Mouse (Mus musculus): Measurements from ENCODE around the gene Haus3. TPM values are rescaled to one million over a fixed set of nuclear protein-coding genes. Genes with fewer than 3 reads are reported as not detected.

Gene Haus3
- polyA plus RNA-seq, 1 experiment from 2014 or later, result 40.7 TPM

DNA sequence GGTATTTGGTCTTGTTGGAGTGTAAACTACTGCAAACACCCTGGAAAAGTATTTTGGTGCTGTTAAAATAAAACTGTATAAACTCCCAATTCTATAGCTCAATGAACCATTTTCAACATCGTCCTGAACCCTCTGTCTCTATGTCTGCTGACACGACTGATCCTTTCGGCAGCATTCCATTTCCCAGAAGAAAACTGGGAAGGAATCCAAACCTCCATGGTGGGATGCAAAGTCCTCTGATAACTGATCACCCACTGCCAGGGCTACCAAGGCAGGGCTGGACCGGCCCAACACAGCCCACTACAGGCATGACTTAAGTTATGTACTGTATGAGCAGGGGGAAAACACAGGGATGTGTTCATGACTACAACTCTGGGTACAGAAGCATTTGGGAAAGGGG is 32.7 kb upstream of the Haus3 start:
- 39% methylated on average over 4 of the region's 4 CpGs for WGBS
- Histone ChIP-seq H3K9ac (ENCODE audit: low read length) (no peak overlapping the region), H3K4me2 (ENCODE audit: low read depth, low read length) (no peak overlapping the region), H3K9me3 (ENCODE audit: control insufficient read depth, low read length) (no peaks in the 10 kb centered on the region), H3K36me3 (ENCODE audit: control insufficient read depth, insufficient read depth, low read length) (no peaks in the 10 kb centered on the region), H3K27ac (ENCODE audit: low read length) (no peak overlapping the region), H3K27me3 (ENCODE audit: control insufficient read depth, insufficient read depth, low read depth, low read length) (no peaks in the 10 kb centered on the region), H3K4me1 (replicated peaks; ENCODE audit: control insufficient read depth, insufficient read depth, low read length) (peaks cover 7% of the 10 kb centered on the region; the same call in 1 of the 2 replicates), H3K4me3 (ENCODE audit: low read length) (no peak overlapping the region)
- ATAC-seq (ENCODE audit: low read depth), result no peak

DNA sequence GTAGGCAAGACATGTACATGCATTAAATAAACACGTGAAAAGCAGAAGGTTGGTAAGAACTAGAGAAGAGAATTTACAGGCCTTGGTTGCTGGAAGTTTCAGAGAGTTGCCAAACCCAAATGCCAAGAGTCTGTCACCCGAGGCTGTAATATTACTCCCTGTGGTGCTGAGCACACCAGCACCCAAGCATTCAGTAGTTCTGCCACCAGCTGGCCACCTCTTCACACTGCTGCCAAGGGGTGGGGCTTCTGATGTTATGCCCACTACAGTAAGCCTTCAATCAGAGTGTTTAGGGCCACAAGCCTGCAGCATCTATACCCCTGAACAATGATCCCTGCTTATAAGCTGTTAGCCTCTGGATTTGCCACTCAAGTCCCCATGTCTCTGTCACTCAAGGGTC is 32.1 kb upstream of the Haus3 start:
- 51% methylated on average over 2 of the region's 2 CpGs for WGBS
- no peak overlapping the region for H3K4me3 ChIP-seq (ENCODE audit: low read length)
- peak; percentile 60; the same call in 1 of the 2 replicates for ATAC-seq (ENCODE audit: low read depth)
- no peak overlapping the region for H3K9ac ChIP-seq (ENCODE audit: low read length)
- H3K36me3 ChIP-seq (ENCODE audit: control insufficient read depth, insufficient read depth, low read length), result no peaks in the 10 kb centered on the region
- H3K4me1 ChIP-seq (replicated peaks; ENCODE audit: control insufficient read depth, insufficient read depth, low read length), result peaks cover 7% of the 10 kb centered on the region; the same call in 1 of the 2 replicates
- no peak overlapping the region for H3K4me2 ChIP-seq (ENCODE audit: low read depth, low read length)
- 0 out of 2 replicates have a peak overlapping the region, but pooled peaks have one; percentile 5 for H3K27ac ChIP-seq (ENCODE audit: low read length)
- no peaks in the 10 kb centered on the region for H3K9me3 ChIP-seq (ENCODE audit: control insufficient read depth, low read length)
- H3K27me3 ChIP-seq (ENCODE audit: control insufficient read depth, insufficient read depth, low read depth, low read length), result no peaks in the 10 kb centered on the region

DNA sequence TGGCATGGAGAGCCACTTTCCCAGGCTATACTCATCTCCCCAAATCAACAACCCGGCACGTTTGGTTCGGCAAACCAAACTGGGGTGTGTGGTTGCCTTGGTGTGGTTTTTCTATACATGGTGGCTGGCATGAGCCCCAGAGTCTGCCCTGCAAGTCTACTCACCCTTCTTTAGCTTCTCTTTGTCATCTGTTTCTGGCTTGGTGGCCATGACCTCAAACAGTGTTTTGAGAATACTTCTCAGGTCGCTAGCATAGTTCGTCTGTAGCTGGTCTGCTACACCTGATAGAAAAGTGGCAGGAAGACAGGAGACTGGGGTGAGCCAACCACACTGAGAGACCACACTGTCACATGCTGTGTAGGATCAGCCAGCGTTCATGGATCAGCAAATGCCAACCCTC is 29.3 kb upstream of the Haus3 start:
- H3K4me1 ChIP-seq (replicated peaks; ENCODE audit: control insufficient read depth, insufficient read depth, low read length), result peaks cover 7% of the 10 kb centered on the region; the same call in 1 of the 2 replicates
- ATAC-seq (ENCODE audit: low read depth), result no peak
- no peak overlapping the region for H3K4me3 ChIP-seq (ENCODE audit: low read length)
- H3K36me3 ChIP-seq (ENCODE audit: control insufficient read depth, insufficient read depth, low read length), result no peaks in the 10 kb centered on the region
- no peak overlapping the region for H3K27ac ChIP-seq (ENCODE audit: low read length)
- 76% methylated on average over 6 of the region's 6 CpGs for WGBS
- H3K9ac ChIP-seq (ENCODE audit: low read length), result no peak overlapping the region
- H3K9me3 ChIP-seq (ENCODE audit: control insufficient read depth, low read length), result no peaks in the 10 kb centered on the region
- no peaks in the 10 kb centered on the region for H3K27me3 ChIP-seq (ENCODE audit: control insufficient read depth, insufficient read depth, low read depth, low read length)
- H3K4me2 ChIP-seq (ENCODE audit: low read depth, low read length), result no peak overlapping the region

DNA sequence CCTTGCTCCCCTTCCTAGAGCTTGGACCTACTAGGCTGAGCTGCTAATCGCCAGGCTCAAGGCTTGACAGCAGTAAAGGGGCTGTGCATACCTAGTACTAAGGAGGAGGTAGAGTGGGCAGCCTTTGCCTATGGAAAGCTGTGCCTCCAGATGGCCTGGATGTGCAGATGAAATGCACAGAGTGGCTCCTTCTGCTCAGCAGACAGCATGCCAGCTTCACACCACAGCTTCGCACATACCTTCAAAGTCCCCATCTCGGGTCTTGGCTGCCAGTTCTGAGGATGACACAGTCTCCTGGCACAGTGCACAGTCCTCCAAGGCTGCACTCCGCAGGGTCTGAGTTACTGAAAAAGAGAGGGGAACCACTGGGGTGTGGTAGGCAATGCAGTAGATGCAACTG is 27.9 kb upstream of the Haus3 start:
- Histone ChIP-seq H3K27ac (ENCODE audit: low read length) (no peak overlapping the region), H3K4me1 (replicated peaks; ENCODE audit: control insufficient read depth, insufficient read depth, low read length) (peaks cover 7% of the 10 kb centered on the region; the same call in 1 of the 2 replicates), H3K4me2 (ENCODE audit: low read depth, low read length) (no peak overlapping the region), H3K27me3 (ENCODE audit: control insufficient read depth, insufficient read depth, low read depth, low read length) (no peaks in the 10 kb centered on the region), H3K4me3 (ENCODE audit: low read length) (no peak overlapping the region), H3K36me3 (ENCODE audit: control insufficient read depth, insufficient read depth, low read length) (no peaks in the 10 kb centered on the region), H3K9ac (ENCODE audit: low read length) (no peak overlapping the region), H3K9me3 (ENCODE audit: control insufficient read depth, low read length) (no peaks in the 10 kb centered on the region)
- no peak for ATAC-seq (ENCODE audit: low read depth)
- WGBS, result 69% methylated on average over 4 of the region's 4 CpGs

DNA sequence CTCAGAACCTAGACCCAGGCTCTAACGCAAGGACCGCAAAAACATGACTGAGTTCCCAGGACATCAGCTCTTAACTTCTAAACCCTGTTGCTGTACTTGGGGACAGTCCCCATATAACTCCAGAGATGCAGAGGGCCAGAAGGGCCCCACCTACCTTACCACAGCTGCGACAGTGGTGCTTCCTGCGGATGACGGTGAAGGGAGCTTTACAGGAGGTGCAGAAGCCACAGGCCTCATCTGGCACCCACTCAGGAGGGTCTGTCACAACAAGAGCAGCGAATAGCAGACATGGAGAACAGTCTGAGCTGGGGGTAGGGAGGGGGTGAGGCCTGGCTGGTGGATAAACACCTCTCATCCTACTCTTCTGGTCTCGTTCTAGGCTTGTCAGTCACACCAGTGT is 27.1 kb upstream of the Haus3 start:
- Histone ChIP-seq H3K4me1 (replicated peaks; ENCODE audit: control insufficient read depth, insufficient read depth, low read length) (peaks cover 3% of the 10 kb centered on the region; the same call in 1 of the 2 replicates), H3K36me3 (ENCODE audit: control insufficient read depth, insufficient read depth, low read length) (no peaks in the 10 kb centered on the region), H3K9ac (ENCODE audit: low read length) (no peak overlapping the region), H3K9me3 (ENCODE audit: control insufficient read depth, low read length) (no peaks in the 10 kb centered on the region), H3K4me2 (ENCODE audit: low read depth, low read length) (no peak overlapping the region), H3K27me3 (ENCODE audit: control insufficient read depth, insufficient read depth, low read depth, low read length) (no peaks in the 10 kb centered on the region), H3K27ac (ENCODE audit: low read length) (no peak overlapping the region), H3K4me3 (ENCODE audit: low read length) (no peak overlapping the region)
- 60% methylated on average over 7 of the region's 7 CpGs for WGBS
- no peak for ATAC-seq (ENCODE audit: low read depth)

DNA sequence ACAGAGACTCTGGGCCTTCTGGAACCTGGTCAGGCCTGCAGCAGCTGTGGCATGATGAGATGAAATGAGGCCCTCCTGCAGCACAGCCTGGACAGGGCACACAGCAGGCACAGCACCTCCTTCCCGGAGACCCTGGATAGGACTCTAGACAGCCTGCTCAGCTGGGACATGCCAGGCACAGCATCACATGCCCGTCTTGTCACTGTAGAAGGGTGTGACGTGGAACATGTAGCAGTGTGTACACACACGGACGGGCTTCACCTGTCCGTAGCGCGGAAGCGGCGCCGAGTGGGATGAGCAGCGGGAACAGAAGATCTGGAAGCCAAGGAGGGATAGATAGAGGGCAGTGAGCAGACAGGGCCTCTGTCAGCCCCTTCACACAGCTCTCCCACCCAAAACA is 26.5 kb upstream of the Haus3 start:
- no peak overlapping the region for H3K4me2 ChIP-seq (ENCODE audit: low read depth, low read length)
- no peaks in the 10 kb centered on the region for H3K9me3 ChIP-seq (ENCODE audit: control insufficient read depth, low read length)
- no peaks in the 10 kb centered on the region for H3K27me3 ChIP-seq (ENCODE audit: control insufficient read depth, insufficient read depth, low read depth, low read length)
- H3K36me3 ChIP-seq (ENCODE audit: control insufficient read depth, insufficient read depth, low read length), result no peaks in the 10 kb centered on the region
- no peak overlapping the region for H3K4me3 ChIP-seq (ENCODE audit: low read length)
- ATAC-seq (ENCODE audit: low read depth), result no peak
- H3K9ac ChIP-seq (ENCODE audit: low read length), result no peak overlapping the region
- H3K4me1 ChIP-seq (replicated peaks; ENCODE audit: control insufficient read depth, insufficient read depth, low read length), result peaks cover 4% of the 10 kb centered on the region; the same call in 1 of the 2 replicates
- 87% methylated on average over 12 of the region's 12 CpGs for WGBS
- H3K27ac ChIP-seq (ENCODE audit: low read length), result no peak overlapping the region

DNA sequence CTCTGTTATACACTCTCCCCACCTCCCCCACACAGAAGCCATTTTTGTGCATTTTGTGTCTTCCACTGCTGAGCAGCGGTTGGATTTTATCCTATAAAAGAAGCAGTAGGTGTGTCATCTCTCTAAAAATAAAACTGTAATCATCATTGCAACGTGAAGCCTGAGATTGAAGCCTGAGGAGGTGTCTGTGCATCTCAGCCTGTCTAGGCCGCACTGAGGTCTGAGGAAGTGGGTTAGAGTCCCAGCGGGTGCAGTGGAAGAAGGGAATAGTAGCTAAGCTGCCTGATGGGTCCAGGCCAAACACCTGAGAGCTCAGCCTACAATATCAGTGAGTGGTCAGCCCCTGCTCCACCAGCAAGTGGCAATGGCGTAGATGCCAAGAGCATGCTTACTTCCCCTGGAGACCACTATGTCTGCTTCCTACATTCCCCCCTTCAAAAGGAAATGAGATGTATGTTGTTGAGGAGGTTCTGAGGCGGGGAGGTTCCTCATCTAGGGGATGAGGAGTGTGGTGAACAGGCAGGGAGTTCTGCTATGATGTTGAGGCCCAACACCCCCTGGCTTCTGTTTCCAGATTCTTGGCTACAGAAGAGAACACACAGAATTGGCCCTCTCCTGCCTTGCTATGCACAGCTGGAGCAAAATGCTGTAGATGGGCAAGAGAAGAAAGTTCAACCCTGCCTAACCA is 25.8 kb upstream of the Haus3 start:
- H3K27ac ChIP-seq (ENCODE audit: low read length), result no peak overlapping the region
- H3K36me3 ChIP-seq (ENCODE audit: control insufficient read depth, insufficient read depth, low read length), result no peaks in the 10 kb centered on the region
- H3K9ac ChIP-seq (ENCODE audit: low read length), result no peak overlapping the region
- H3K4me2 ChIP-seq (ENCODE audit: low read depth, low read length), result no peak overlapping the region
- no peaks in the 10 kb centered on the region for H3K27me3 ChIP-seq (ENCODE audit: control insufficient read depth, insufficient read depth, low read depth, low read length)
- ATAC-seq (ENCODE audit: low read depth), result no peak
- 77% methylated on average over 6 of the region's 6 CpGs for WGBS
- no peak overlapping the region for H3K4me3 ChIP-seq (ENCODE audit: low read length)
- H3K4me1 ChIP-seq (replicated peaks; ENCODE audit: control insufficient read depth, insufficient read depth, low read length), result peaks cover 6% of the 10 kb centered on the region; the same call in 1 of the 2 replicates
- H3K9me3 ChIP-seq (ENCODE audit: control insufficient read depth, low read length), result no peaks in the 10 kb centered on the region

DNA sequence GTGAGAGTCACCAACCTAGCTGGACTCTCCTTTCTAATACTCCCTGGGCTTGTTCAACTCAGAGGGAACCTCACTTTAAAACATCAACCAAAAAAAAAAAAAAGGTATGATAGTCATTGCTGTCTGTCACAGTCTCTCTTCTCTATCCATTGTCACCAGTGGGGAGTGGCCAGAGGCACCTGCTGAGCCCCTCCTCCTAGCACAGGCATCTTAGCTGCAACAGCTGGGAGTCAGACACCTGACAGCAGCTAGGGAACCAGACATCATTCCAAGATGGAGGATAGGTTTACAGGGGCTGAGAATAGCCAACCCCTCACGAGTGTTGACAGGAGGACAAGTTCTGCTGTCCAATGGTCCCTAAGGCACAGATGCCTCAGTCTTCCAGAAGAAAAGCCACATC is 25.1 kb upstream of the Haus3 start:
- no peak overlapping the region for H3K27ac ChIP-seq (ENCODE audit: low read length)
- H3K4me3 ChIP-seq (ENCODE audit: low read length), result no peak overlapping the region
- peaks cover 6% of the 10 kb centered on the region; the same call in 1 of the 2 replicates for H3K4me1 ChIP-seq (replicated peaks; ENCODE audit: control insufficient read depth, insufficient read depth, low read length)
- H3K27me3 ChIP-seq (ENCODE audit: control insufficient read depth, insufficient read depth, low read depth, low read length), result no peaks in the 10 kb centered on the region
- H3K36me3 ChIP-seq (ENCODE audit: control insufficient read depth, insufficient read depth, low read length), result no peaks in the 10 kb centered on the region
- H3K4me2 ChIP-seq (ENCODE audit: low read depth, low read length), result no peak overlapping the region
- whole genome bisulfite sequencing, result 73% methylated on average over 1 of the region's 1 CpGs
- H3K9me3 ChIP-seq (ENCODE audit: control insufficient read depth, low read length), result no peaks in the 10 kb centered on the region
- H3K9ac ChIP-seq (ENCODE audit: low read length), result no peak overlapping the region
- ATAC-seq (ENCODE audit: low read depth), result no peak

DNA sequence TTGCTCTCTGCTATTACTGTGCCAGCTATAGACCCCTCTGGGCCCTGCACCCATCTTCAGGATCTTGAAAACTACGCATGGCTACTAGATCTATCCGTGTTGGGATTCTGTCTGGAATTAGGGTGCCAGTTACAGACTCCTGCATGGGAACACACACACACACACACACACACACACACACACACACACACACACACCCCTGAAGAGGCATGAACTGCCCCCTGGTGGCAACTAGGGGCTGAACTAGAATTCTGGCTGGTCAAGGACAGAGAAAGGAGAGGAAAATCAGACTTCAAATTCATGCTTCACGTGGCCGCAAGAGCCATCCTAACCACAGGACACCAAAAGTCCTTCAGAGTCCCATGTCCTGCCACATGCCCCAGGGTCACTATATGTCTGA is 22.5 kb upstream of the Haus3 start:
- Histone ChIP-seq H3K4me3 (ENCODE audit: low read length) (no peak overlapping the region), H3K4me2 (ENCODE audit: low read depth, low read length) (no peak overlapping the region), H3K9ac (ENCODE audit: low read length) (no peak overlapping the region), H3K36me3 (ENCODE audit: control insufficient read depth, insufficient read depth, low read length) (no peaks in the 10 kb centered on the region), H3K9me3 (ENCODE audit: control insufficient read depth, low read length) (no peaks in the 10 kb centered on the region), H3K27me3 (ENCODE audit: control insufficient read depth, insufficient read depth, low read depth, low read length) (no peaks in the 10 kb centered on the region), H3K27ac (ENCODE audit: low read length) (no peak overlapping the region), H3K4me1 (replicated peaks; ENCODE audit: control insufficient read depth, insufficient read depth, low read length) (peaks cover 15% of the 10 kb centered on the region)
- WGBS, result 73% methylated on average over 4 of the region's 4 CpGs
- no peak for ATAC-seq (ENCODE audit: low read depth)
